Mouse (Mus musculus) ES-E14 (cell line): Measurements from ENCODE around the gene Vmn1r5. TPM values are rescaled to one million over a fixed set of nuclear protein-coding genes. Genes with fewer than 3 reads are reported as not detected.
"Not testable (repeated sequence)": the region's sequence is repeated elsewhere in the genome, so short reads cannot be mapped to it uniquely, and the experiment has no call there.

ENCODE experiments used
- DNase-seq: peaks from one replicate; pipeline ENCODE4 v3.0.0-alpha.2; 2013; ENCODE audit warnings: low read depth, low spot score
- H3K27ac ChIP-seq: 2 replicates; pipeline ENCODE4 v1.5.1; 2012; ENCODE audit warnings: low read depth, mild to moderate bottlenecking, low read length, moderate library complexity, mixed read lengths; ENCODE audit not compliant: poor library complexity, insufficient read depth, severe bottlenecking
- H3K36me3 ChIP-seq: 2 replicates; pipeline ENCODE4 v1.6.1; 2012; ENCODE audit warnings: mild to moderate bottlenecking, low read length, moderate library complexity, mixed read lengths; ENCODE audit not compliant: control insufficient read depth, poor library complexity, insufficient read depth, severe bottlenecking
- H3K4me1 ChIP-seq, 2 experiments: fragments of 150-350 bp in 1 of 2; sonication (generic) in 1 of 2; 2 replicates each; pipeline ENCODE4 v1.6.1; 2012; ENCODE audit warnings: low read length in 2 of 2, mild to moderate bottlenecking in 1 of 2, mixed read lengths in 1 of 2; ENCODE audit not compliant: control insufficient read depth in 2 of 2, insufficient read depth in 2 of 2, poor library complexity in 1 of 2
- H3K4me3 ChIP-seq, 2 experiments: fragments of 150-350 bp in 1 of 2; sonication (generic) in 1 of 2; 2 replicates each; pipeline ENCODE4 v1.5.1; 2012; ENCODE audit warnings: low read length in 2 of 2, low read depth in 1 of 2, mild to moderate bottlenecking in 1 of 2, mixed read lengths in 1 of 2; ENCODE audit not compliant: insufficient read depth in 1 of 2, poor library complexity in 1 of 2, severe bottlenecking in 1 of 2
- H3K9ac ChIP-seq: 2 replicates; pipeline ENCODE4 v1.6.1; 2012; ENCODE audit warnings: low read depth, mild to moderate bottlenecking, low read length, mixed read lengths; ENCODE audit not compliant: poor library complexity, insufficient read depth, severe bottlenecking
- H3K9me3 ChIP-seq: fragments of 150-350 bp; sonication (generic); 2 replicates; pipeline ENCODE4 v1.6.1; 2012; ENCODE audit warnings: low read depth, mild to moderate bottlenecking, low read length; ENCODE audit not compliant: control insufficient read depth, insufficient read depth
- CHD2 ChIP-seq: IDR thresholded peaks from 2 replicates; pipeline ENCODE4 v1.6.1; 2014; ENCODE audit warnings: mild to moderate bottlenecking, low read depth, low read length, inconsistent platforms
- HCFC1 ChIP-seq: IDR thresholded peaks from 2 replicates; pipeline ENCODE4 v1.6.1; 2012; ENCODE audit warnings: low read length, inconsistent platforms, borderline replicate concordance; ENCODE audit not compliant: insufficient read depth
- MAFK ChIP-seq: IDR thresholded peaks from 2 replicates; pipeline ENCODE4 v1.6.1; 2014; ENCODE audit warnings: mild to moderate bottlenecking, low read depth, low read length, inconsistent platforms; ENCODE audit not compliant: insufficient read depth
- ZC3H11A ChIP-seq: IDR thresholded peaks from 2 replicates; pipeline ENCODE4 v1.6.1; 2012; ENCODE audit warnings: low read depth, mild to moderate bottlenecking, inconsistent platforms, low read length, borderline replicate concordance
- ZNF384 ChIP-seq: IDR thresholded peaks from 2 replicates; pipeline ENCODE4 v1.6.1; 2012; ENCODE audit warnings: low read depth, low read length, inconsistent platforms
- in situ Hi-C, 2 experiments: fragments of 600-800 bp; cut with MboI; formaldehyde crosslinking; loops; one replicate each; pipeline ENCODE4 v1.15.1; 2025; ENCODE audit warnings: low sequenced_read_pairs in 2 of 2, inconsistent platforms in 1 of 2; ENCODE audit not compliant: unreplicated experiment in 2 of 2
- total RNA-seq: library from RNA; depleted of rRNA; stranded (reverse); fragments of 300-350 nt; gene quantifications from 2 replicates; pipeline ENCODE4 v1.2.3, GENCODE M21; 2012

Vmn1r5 gene
- total RNA-seq, 1 experiment = not detected

GRCm38 (mm10) chr6:56932464-56932863, 37.6 kb upstream of the Vmn1r5 start:
- H3K9ac ChIP-seq = no peak overlapping the region
- TF ChIP-seq CHD2 (no peak), MAFK (no peak), ZNF384 (no peak), HCFC1 (no peak), ZC3H11A (no peak)
- in situ Hi-C loops = no loop called here

GRCm38 (mm10) chr6:56934366-56934765, 35.7 kb upstream of the Vmn1r5 start:
- Histone ChIP-seq H3K36me3 (no peaks in the 10 kb centered on the region), H3K9me3 (no peaks in the 10 kb centered on the region), H3K4me1 (no peaks in the 10 kb centered on the region), H3K27ac (no peak overlapping the region), H3K9ac (no peak overlapping the region), H3K4me3 (no peak overlapping the region)
- in situ Hi-C loops = no loop called here
- DNase-seq = no peak
- no peak for TF ChIP-seq MAFK
- no peak for TF ChIP-seq CHD2
- TF ChIP-seq ZNF384 = no peak
- no peak for TF ChIP-seq HCFC1
- TF ChIP-seq ZC3H11A = no peak

More at GRCm38 (mm10) chr6:56932464-56932863, 37.6 kb upstream of the Vmn1r5 start:
- no peaks in the 10 kb centered on the region for H3K9me3 ChIP-seq
- no peak for DNase-seq
- H3K4me1 ChIP-seq = no peaks in the 10 kb centered on the region
- no peaks in the 10 kb centered on the region for H3K36me3 ChIP-seq
- no peak overlapping the region for H3K27ac ChIP-seq
- H3K4me3 ChIP-seq = no peak overlapping the region

- in situ Hi-C loops = no loop called here
- H3K27ac ChIP-seq = no peak overlapping the region
- H3K4me3 ChIP-seq = no peak overlapping the region
- no peak for DNase-seq
- TF ChIP-seq ZNF384 (no peak), HCFC1 (no peak), MAFK (no peak), ZC3H11A (no peak), CHD2 (no peak)
- no peaks in the 10 kb centered on the region for H3K9me3 ChIP-seq
- H3K36me3 ChIP-seq = no peaks in the 10 kb centered on the region
- no peak overlapping the region for H3K9ac ChIP-seq
- H3K4me1 ChIP-seq = no peaks in the 10 kb centered on the region
These were observed 13.6 kb upstream of the Vmn1r5 start for GRCm38 (mm10) chr6:56956436-56956835.

- no peak for DNase-seq
These were observed 26.9 kb downstream of the Vmn1r5 start, which contains the start of gene Vmn1r6 for GRCm38 (mm10) chr6:56996943-56997342. TSS of gene Vmn1r6 (plus strand) at chr6:56997243.

GRCm38 (mm10) chr6:57025224-57025623, 55.2 kb downstream of the Vmn1r5 start, which contains the start of gene Vmn1r7:
TSS of gene Vmn1r7 (minus strand) at chr6:57025324.
- in situ Hi-C loops, H3K4me3 ChIP-seq: not testable (repeated sequence)

More at GRCm38 (mm10) chr6:56996943-56997342, 26.9 kb downstream of the Vmn1r5 start, which contains the start of gene Vmn1r6:
- H3K9me3 ChIP-seq = no peaks in the 10 kb centered on the region
- no peak within 1 kb of the TSS for H3K4me3 ChIP-seq
- no peaks in the 10 kb centered on the region for H3K4me1 ChIP-seq
- H3K36me3 ChIP-seq = no peaks in the 10 kb centered on the region
- TF ChIP-seq MAFK (no peak), HCFC1 (no peak), ZNF384 (no peak), ZC3H11A (no peak), CHD2 (no peak)
- H3K27ac ChIP-seq = no peak within 1 kb of the TSS
- in situ Hi-C loops = no loop called here
- H3K9ac ChIP-seq = no peak within 1 kb of the TSS

More at GRCm38 (mm10) chr6:57025224-57025623, 55.2 kb downstream of the Vmn1r5 start, which contains the start of gene Vmn1r7:
- DNase-seq, H3K4me1 ChIP-seq, H3K27ac ChIP-seq, H3K36me3 ChIP-seq, H3K9me3 ChIP-seq, H3K9ac ChIP-seq: not testable (repeated sequence)
